Comparison of ENCODE assay signal across 8 mouse cellular contexts in genomic region chr1:127677661-127678580, GRCm38 (mm10). TPM values are rescaled to one million over a fixed set of nuclear protein-coding genes. Genes with fewer than 3 reads are reported as not detected.
DNase-seq lines count a peak whose midpoint lies in the region; ATAC-seq lines count a peak whose summit lies in the region.

No protein-coding gene starts in this region.

- peaks cover 11% of the 10 kb centered on the region for H3K4me1 ChIP-seq in heart, embryonic 16.5 days (ENCODE audit: control insufficient read depth, insufficient read depth, low read length)

- peaks cover 45% of the 10 kb centered on the region for H3K27me3 ChIP-seq in heart, embryonic 16.5 days (ENCODE audit: control insufficient read depth, insufficient read depth, low read length)

- H3K36me3 ChIP-seq in heart, embryonic 16.5 days (ENCODE audit: control insufficient read depth, insufficient read depth): no peaks in the 10 kb centered on the region

- H3K9me3 ChIP-seq in heart, embryonic 16.5 days (replicated peaks; ENCODE audit: control insufficient read depth, low read length): no peaks in the 10 kb centered on the region

- 6% methylated on average over 63 of the region's 64 CpGs for WGBS in heart, embryonic 16.5 days

- peak overlapping the region; percentile 100 for H3K4me2 ChIP-seq in heart, embryonic 16.5 days (ENCODE audit: low read depth, low read length)

- peak overlapping the region; percentile 74 for H3K4me3 ChIP-seq in heart, embryonic 16.5 days (ENCODE audit: low read length)

- peak overlapping the region; percentile 69 for H3K9ac ChIP-seq in heart, embryonic 16.5 days (ENCODE audit: low read length)

- peak; percentile 68; the same call in 1 of the 2 replicates for ATAC-seq in heart, embryonic 16.5 days (replicated peaks; ENCODE audit: extremely low read depth, insufficient read depth, low FRiP score)

- H3K27ac ChIP-seq in heart, embryonic 16.5 days (ENCODE audit: low read length): no peak overlapping the region

- DNase-seq in urinary bladder, adult 2 months (ENCODE audit: low spot score): peak; percentile 22
- DNase-seq in urinary bladder, postnatal 4 days (ENCODE audit: low spot score in 2 of 2): no peak
- peak; percentile 59 to 79 for DNase-seq in cerebellum, postnatal 14 days
- DNase-seq in kidney, postnatal 10 days: peak; percentile 35
- peak; percentile 52 to 67 for DNase-seq in lung, postnatal 4 days
- DNase-seq in spleen, postnatal 36 days (ENCODE audit: low spot score in 2 of 2): peak; percentile 78 to 82
- no peak for DNase-seq in testis, postnatal 10 days (ENCODE audit: low spot score)

RNA-seq across cellular contexts. Expression of gene Tmem163, which starts 1.4 kb away (rescaled TPM):
- 0.18 and 0.21 TPM in 2 replicates for polyA plus RNA-seq in urinary bladder, adult 2 months (2012; rRNA removed)
- 14.3 and 17.7 TPM in 2 replicates for polyA plus RNA-seq in heart, embryonic 16.5 days (2015; fragmentation: Nextera tagmentation; extraction: Ambion mirVana)

RNA-seq across cellular contexts. Expression of gene Acmsd, which starts 51.3 kb away (rescaled TPM):
- not detected in 2 replicates for polyA plus RNA-seq in urinary bladder, adult 2 months (2012; rRNA removed)
- 0.22 and 0.37 TPM in 2 replicates for polyA plus RNA-seq in heart, embryonic 16.5 days (2015; fragmentation: Nextera tagmentation; extraction: Ambion mirVana)

Comparison
In these comparisons a context has a peak if more than half of its experiments do, and no peak if none do; other contexts are left out.
1. DNase-seq: peak in urinary bladder, adult 2 months (single experiment), cerebellum, postnatal 14 days (2 of 2), kidney, postnatal 10 days (single experiment), lung, postnatal 4 days (2 of 2) and spleen, postnatal 36 days (2 of 2); none in urinary bladder, postnatal 4 days (0 of 2) and testis, postnatal 10 days (single experiment).
2. RNA of gene Tmem163, which starts 1.4 kb away (polyA plus RNA-seq): 14.3 to 17.7 TPM in heart, embryonic 16.5 days; 0.18 to 0.21 TPM in urinary bladder, adult 2 months; every median in the first group is over 10 times any median in the second.